Mouse (Mus musculus) sigmoid colon, adult 10 weeks (tissue): ENCODE data around the gene Olfr700. TPM values are rescaled to one million over a fixed set of nuclear protein-coding genes. Genes with fewer than 3 reads are reported as not detected.

Experiments
- polyA plus RNA-seq: library from polyadenylated mRNA; stranded (reverse); fragments of 350-450 nt; fragmentation: Illumina TruSeq; extraction: RNeasy Lipid Tissue Mini Kit (QIAGEN cat#74804); gene quantifications from one replicate; pipeline ENCODE4 v1.2.3, GENCODE M21; 2014; ENCODE audit warnings: low read depth, low replicate concordance

Gene Olfr700
- not detected for polyA plus RNA-seq

GRCm38 (mm10) chr7:106808734-106809133, at the start of gene Olfr700:
TSS of gene Olfr700 (minus strand) at chr7:106808834.

GRCm38 (mm10) chr7:106843060-106843459, 34.4 kb upstream of the Olfr700 start, which contains the start of gene Olfr703:
TSS of gene Olfr703 (plus strand) at chr7:106843360.

GRCm38 (mm10) chr7:106833793-106834192, 25.2 kb upstream of the Olfr700 start, which contains the start of gene Olfr702:
TSS of gene Olfr702 (minus strand) at chr7:106833893.

GRCm38 (mm10) chr7:106813829-106814228, 5.2 kb upstream of the Olfr700 start, which contains the start of gene Olfr701:
TSS of gene Olfr701 (plus strand) at chr7:106814129.

GRCm38 (mm10) chr7:106793098-106793497, 15.5 kb downstream of the Olfr700 start, which contains the start of gene Olfr699:
TSS of gene Olfr699 (minus strand) at chr7:106793198.

Other genes starting within 250 kb of the Olfr700 start
- not detected for gene Olfr693, start 128.2 kb downstream of the Olfr700 start, polyA plus RNA-seq
- gene Olfr694, start 117.0 kb downstream of the Olfr700 start, polyA plus RNA-seq = not detected
- gene Olfr695, start 92.4 kb downstream of the Olfr700 start, polyA plus RNA-seq = not detected
- gene Olfr697, start 66.4 kb downstream of the Olfr700 start, polyA plus RNA-seq = not detected
- not detected for gene Olfr698, start 53.4 kb downstream of the Olfr700 start, polyA plus RNA-seq
- not detected for gene Olfr699, start 15.6 kb downstream of the Olfr700 start, polyA plus RNA-seq
- not detected for gene Olfr701, start 5.3 kb upstream of the Olfr700 start, polyA plus RNA-seq
- gene Olfr702, start 25.1 kb upstream of the Olfr700 start, polyA plus RNA-seq = not detected
- not detected for gene Olfr703, start 34.5 kb upstream of the Olfr700 start, polyA plus RNA-seq
- not detected for gene Olfr704, start 54.4 kb upstream of the Olfr700 start, polyA plus RNA-seq
- gene Olfr705, start 68.1 kb upstream of the Olfr700 start, polyA plus RNA-seq = not detected
- gene Olfr706, start 79.3 kb upstream of the Olfr700 start, polyA plus RNA-seq = not detected
- gene Olfr707, start 92.4 kb upstream of the Olfr700 start, polyA plus RNA-seq = not detected
- gene Olfr1532-ps1, start 99.2 kb upstream of the Olfr700 start, polyA plus RNA-seq = not detected
- not detected for gene Olfr709-ps1, start 123.4 kb upstream of the Olfr700 start, polyA plus RNA-seq
- gene Olfr710, start 139.5 kb upstream of the Olfr700 start, polyA plus RNA-seq = not detected
- not detected for gene Olfr6, start 155.1 kb upstream of the Olfr700 start, polyA plus RNA-seq
- not detected for gene Olfr711, start 166.6 kb upstream of the Olfr700 start, polyA plus RNA-seq
- not detected for gene Olfr2, start 197.2 kb upstream of the Olfr700 start, polyA plus RNA-seq
- not detected for gene Olfr713, start 222.3 kb upstream of the Olfr700 start, polyA plus RNA-seq